Mouse (Mus musculus): ENCODE measurements around the gene Xcr1.

Gene Xcr1

GRCm38 (mm10) chr9:123861929-123862328, at the start of gene Xcr1:
Xcr1 (minus strand) TSS chr9:123862029.
- DNase-seq (ENCODE audit: extremely low read depth, low read depth, low spot score): no peak

DNA sequence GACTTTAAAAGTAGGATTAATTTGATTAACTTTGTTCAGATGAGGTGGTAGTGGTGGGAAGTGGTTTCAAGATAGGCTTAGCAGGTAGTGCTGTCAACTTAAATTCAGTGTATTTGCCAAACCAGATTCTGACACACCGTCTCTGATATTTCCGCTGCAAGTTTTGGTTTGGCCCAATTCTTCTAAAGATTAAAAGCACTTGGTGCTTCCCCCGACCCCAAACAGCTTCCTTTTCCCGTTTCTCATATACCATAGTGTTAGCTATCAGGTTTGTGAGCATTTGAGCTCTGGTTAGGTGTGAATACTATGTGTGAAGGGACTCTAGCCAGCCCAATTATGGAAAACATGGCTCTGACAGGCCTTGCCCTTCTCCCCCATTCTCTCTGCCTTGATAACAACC, 10.2 kb upstream of the Xcr1 start:
- no peak for DNase-seq (ENCODE audit: extremely low read depth, low read depth, low spot score)

- DNase-seq (ENCODE audit: extremely low read depth, low read depth, low spot score): no peak
Measured at GRCm38 (mm10) chr9:123869167-123869784, 7.4 kb upstream of the Xcr1 start.

DNA sequence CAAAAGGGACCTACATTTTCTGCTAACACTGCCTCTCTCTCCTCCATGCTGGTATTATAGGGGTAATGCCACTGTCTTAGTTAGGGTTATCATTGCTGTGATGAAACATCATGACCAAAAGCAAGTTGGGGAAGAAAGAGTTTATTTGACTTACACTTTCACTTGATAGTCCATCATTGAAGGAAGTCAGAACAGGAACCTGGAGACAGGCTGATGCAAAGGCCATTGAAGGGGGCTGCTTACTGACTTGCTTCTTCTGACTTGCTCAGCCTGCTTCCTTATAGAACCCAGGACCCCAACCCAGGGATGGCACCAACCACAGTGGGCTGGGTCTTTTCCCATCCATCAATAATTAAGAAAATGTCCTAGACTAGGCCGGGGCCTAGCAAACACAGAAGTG, 1.8 kb upstream of the Xcr1 start:
- no peak for DNase-seq (ENCODE audit: extremely low read depth, low read depth, low spot score)

GRCm38 (mm10) chr9:123862895-123863616, 1.2 kb upstream of the Xcr1 start:
- no peak for DNase-seq (ENCODE audit: extremely low read depth, low read depth, low spot score)

- DNase-seq (ENCODE audit: extremely low read depth, low read depth, low spot score): no peak
Measured at GRCm38 (mm10) chr9:123856836-123857235, 5.0 kb downstream of the Xcr1 start.

- DNase-seq (ENCODE audit: extremely low read depth, low read depth, low spot score): no peak
Measured at GRCm38 (mm10) chr9:123852449-123853390, 9.1 kb downstream of the Xcr1 start.

GRCm38 (mm10) chr9:123851713-123852448, 9.9 kb downstream of the Xcr1 start, which contains the start of gene Fyco1:
Fyco1 (minus strand) TSS chr9:123851899.
- DNase-seq (ENCODE audit: extremely low read depth, low read depth, low spot score): peak; percentile 95

DNA sequence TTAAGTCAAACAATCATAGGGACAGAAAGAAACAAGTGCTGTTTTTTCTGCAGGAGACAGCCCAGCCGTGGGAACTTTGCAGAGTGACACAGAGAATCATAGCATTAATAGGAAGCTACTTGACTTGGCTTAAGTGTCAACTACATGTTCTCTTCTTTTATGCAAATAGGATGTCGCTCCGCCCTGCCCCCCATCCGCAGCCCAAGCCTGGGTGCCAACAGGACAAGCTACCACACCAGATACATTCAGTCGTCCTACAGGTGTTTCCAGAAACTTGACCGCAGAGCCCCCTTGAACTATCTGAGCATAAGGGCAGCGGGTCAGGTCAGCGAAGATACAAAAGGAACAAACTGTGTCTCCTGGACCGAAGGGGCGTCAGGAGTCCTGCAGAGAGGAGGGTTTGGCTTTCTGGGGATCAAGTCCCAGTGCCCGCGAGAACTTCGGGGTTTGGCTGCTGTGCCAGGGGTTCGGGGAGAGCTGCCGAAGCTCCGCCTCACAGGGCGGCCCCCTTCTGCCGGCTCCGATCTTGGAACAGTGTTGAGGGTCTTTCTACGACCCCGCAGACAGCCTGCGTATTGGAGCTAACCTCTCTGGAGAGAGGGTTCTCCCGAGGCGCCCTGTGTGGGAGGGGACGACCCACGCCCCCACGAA, 10.6 kb downstream of the Xcr1 start:
- DNase-seq (ENCODE audit: extremely low read depth, low read depth, low spot score): no peak

- no peak for DNase-seq (ENCODE audit: extremely low read depth, low read depth, low spot score)
Measured at GRCm38 (mm10) chr9:123850705-123851061, 11.1 kb downstream of the Xcr1 start.

GRCm38 (mm10) chr9:123849976-123850695, 11.7 kb downstream of the Xcr1 start:
- no peak for DNase-seq (ENCODE audit: extremely low read depth, low read depth, low spot score)

DNA sequence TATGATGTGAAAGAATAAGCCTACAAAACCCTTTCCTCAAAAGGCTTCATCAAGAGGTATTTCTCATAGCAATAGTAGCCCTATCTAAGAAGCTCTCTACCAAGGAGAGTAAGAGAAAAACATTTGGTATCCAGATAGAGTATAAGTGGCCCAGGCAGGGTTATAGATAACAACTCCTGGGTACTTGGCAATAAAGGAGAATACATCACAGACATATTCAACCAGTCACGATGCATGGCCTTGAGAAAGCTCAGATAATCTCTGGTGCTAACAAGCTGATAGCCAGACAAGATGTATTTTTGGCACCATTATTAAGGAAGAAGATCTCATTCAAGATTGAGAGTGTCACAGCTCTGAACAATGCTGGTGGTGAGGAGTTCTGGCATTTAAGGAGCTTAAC, 15.3 kb downstream of the Xcr1 start:
- no peak for DNase-seq (ENCODE audit: extremely low read depth, low read depth, low spot score)

DNA sequence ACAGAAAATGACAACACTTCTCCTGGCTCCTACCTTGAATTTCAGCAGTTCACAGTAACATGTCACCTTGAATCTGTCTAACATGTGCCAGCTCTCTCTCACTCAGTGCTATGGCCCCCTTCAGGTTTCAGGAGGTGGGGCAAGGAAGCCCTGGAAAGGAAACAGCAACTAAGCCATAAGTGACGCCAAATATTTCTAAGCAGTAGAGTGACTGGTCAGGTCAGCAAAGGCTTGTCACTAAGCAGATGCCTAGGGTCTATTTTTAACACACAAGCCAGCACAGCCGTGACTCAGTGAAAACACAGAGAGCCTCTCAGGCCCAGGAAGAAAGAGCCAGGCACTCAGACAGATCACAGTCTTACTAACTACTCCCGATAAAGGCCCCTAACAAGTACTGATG, 16.7 kb downstream of the Xcr1 start:
- no peak for DNase-seq (ENCODE audit: extremely low read depth, low read depth, low spot score)

- DNase-seq (ENCODE audit: extremely low read depth, low read depth, low spot score): no peak
Measured at GRCm38 (mm10) chr9:123844468-123844867, 17.4 kb downstream of the Xcr1 start.

DNA sequence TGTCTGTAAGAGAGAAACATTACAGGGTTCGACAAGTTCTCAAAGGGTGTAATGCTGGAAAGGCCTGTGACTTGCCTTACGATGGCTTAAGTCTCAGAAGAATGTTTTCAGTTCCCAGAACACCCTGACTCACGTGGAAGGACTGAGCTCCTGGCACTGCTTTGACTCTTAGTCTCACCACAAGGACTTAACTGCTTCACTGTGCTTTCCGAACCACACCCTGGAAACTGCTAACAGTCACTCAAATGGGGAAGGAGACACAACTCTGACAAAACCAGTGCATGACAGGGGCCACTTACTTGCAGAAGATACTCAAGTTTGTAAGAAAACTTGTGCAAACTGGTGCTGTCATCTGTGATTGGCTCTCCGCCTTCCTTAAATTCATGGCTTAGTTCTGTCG, 21.6 kb downstream of the Xcr1 start:
- no peak for DNase-seq (ENCODE audit: extremely low read depth, low read depth, low spot score)

GRCm38 (mm10) chr9:123835851-123836250, 26.0 kb downstream of the Xcr1 start:
- no peak for DNase-seq (ENCODE audit: extremely low read depth, low read depth, low spot score)

DNA sequence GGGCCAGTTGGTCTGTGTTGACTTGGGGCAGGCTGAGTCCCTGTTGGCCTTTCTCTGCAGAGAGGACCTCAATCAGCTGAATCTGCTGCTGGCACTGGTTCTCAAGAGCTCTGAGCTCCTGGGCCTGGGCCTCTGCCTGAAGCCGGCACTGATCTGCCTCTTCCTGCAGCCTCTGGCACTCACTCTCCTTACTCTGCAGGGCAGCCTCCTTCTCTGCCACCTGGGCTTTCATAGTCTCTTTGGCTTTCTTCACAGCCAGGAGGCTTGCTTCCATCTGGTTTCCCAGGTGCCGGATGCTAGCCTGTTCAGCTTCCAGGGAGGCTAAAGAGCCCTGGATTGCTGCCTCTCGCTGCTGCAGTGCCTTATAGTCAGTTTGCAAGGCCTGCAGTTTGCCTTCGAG, 32.9 kb downstream of the Xcr1 start:
- DNase-seq (ENCODE audit: extremely low read depth, low read depth, low spot score): no peak

DNA sequence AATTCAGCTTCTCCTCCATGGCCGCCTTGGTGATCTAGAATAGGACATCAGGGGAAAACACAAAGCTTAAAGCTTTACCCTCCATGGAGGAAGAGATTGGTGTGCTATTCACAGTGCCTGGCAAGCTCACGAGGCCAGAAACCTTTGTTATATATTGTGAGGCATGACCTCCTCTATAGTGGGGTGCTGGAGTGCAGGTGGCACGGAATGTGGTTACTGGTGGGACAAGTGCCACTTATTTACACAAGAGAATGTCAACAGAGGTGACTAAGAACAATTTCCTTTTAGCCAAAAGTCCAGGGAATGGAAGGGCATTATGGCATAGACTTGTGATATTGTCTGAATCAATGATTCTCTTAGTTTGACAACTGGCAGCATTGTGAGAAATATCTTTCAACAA, 35.2 kb downstream of the Xcr1 start:
- DNase-seq (ENCODE audit: extremely low read depth, low read depth, low spot score): no peak

GRCm38 (mm10) chr9:123818601-123819000, 43.2 kb downstream of the Xcr1 start:
- no peak for DNase-seq (ENCODE audit: extremely low read depth, low read depth, low spot score)

DNA sequence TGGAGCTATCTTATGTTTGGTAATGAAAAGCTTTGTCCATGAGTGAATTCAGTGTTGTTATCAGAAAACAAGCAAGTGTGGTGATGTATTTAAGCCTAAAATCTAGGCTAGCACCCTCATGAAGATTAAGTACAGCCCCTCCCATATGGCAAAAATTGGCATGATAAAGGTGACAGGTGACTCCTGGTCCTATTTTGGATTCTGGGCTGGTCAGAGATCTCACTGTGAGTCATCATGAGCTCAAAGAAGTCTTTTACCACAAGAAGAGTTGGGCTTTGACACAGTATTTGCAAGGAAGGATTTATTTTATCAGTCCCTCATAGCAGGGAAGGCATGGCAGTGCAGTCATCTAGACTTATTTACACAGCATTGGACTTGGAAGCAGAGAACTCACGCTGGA, 45.8 kb downstream of the Xcr1 start:
- DNase-seq (ENCODE audit: extremely low read depth, low read depth, low spot score): no peak

Data from fat pad, adult 2 months (tissue).